Mouse (Mus musculus) gastrocnemius, postnatal 36 days (tissue): ENCODE data around the gene Mllt3. TPM values are rescaled to one million over a fixed set of nuclear protein-coding genes. Genes with fewer than 3 reads are reported as not detected.

Experiments used
- DNase-seq, 2 experiments: peaks; one replicate each; pipeline ENCODE4 v3.0.0; 2022
- intact Hi-C: fragments of 180-260 bp; cut with DNase I; formaldehyde crosslinking; loops from one replicate; pipeline ENCODE4 v1.15.1; 2025
- total RNA-seq, 2 experiments: library from RNA; stranded (reverse); gene quantifications; 2 replicates each; pipeline ENCODE4 v1.2.3; 2021

The Mllt3 gene
- total RNA-seq, 2 experiments from 2014 or later: 92.2 to 94.5 TPM

GRCm38 (mm10) chr4:87955132-87955531 is 78.0 kb downstream of the Mllt3 start:
- DNase-seq: no peak
- intact Hi-C loops: no loop called here

DNA sequence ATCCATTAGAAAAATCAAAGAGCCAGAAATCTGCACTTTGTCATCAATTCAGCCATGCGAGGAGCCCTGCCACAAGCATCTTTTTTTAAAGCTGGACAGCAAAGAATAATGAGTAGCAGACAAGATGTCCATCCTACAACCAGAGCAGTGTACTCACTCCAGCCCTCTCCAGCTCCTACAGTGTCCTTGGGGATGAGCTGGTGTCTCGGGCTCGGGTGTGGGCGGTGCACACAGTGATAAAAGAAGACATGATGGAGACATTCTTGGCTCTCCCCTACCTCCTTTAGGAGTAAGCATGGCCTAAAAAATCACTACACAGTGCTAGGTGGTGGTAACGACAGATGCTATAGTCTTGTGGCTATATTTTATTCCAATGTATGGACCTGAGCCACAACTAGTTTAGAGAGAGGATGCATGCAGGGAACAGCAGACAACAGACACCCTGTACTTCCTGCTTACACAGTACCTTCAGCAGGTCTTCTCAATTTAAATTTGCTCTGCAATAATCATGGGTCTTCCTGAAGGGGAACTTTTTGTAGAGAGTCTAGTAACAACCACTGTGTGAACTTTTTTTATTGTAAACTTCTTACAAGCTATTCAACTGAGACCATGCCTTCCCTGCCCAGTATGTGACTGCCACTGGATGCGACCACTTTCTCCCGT is 78.6 kb downstream of the Mllt3 start:
- intact Hi-C loops: no loop called here
- no peak for DNase-seq

DNA sequence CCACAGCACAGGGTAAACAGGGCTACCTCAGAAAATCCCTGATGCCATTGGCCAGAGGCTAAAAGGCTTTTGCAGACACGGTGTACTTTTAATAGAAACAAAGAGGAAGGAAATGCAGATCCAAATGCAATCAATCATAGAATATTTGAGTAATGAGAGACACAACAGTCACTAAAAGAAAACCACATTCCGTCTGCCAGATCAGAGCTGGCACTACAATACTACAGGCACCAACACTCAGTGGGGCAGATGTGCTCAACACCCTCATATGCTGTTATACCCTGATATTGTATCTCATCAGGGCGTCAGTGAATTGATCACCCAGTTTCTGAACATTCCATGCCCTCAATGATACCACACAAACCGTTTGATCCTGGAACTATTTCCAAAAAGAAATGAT is 79.4 kb downstream of the Mllt3 start:
- DNase-seq: no peak
- intact Hi-C loops: no loop called here

DNA sequence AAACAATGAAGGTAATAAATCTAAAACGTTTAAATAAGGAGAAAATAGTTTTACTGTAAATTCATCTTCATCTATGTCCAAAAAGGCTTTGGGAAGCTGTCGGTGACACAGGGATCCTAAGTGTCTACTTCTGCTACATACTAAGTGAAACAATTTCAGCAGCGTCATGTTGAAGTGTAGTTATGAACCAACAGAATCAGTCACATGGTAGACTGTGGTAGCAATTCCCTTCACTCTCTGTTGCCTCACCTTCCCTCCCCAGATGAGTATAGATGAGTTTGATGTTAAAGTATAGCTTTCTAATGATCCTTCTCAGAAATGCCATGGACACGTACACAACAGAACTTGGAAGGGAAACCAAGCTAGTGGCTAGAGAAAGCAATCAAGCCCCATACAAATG is 79.9 kb downstream of the Mllt3 start:
- intact Hi-C loops: no loop called here

DNA sequence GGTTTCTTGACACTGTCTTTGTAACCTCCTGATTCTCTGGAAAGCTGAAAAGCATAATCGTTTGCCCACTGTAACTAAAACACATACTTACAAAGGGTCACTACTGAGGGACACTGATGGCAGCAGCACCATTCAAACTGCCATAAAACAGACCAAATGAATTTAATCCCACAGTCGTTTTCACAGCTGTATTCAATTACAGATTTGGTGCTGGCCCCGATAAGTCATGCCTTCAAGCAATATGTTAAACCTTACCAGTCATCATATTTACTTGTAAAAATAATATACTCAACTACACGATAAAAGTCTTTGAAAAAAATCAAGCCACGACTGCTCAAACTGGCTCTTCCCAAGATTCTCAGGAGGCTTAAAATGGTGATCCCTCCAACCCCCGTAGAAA is 83.7 kb downstream of the Mllt3 start:
- DNase-seq: no peak
- intact Hi-C loops: no loop called here

More for the DNA sequence above, 79.9 kb downstream of the Mllt3 start:
- no peak for DNase-seq

DNA sequence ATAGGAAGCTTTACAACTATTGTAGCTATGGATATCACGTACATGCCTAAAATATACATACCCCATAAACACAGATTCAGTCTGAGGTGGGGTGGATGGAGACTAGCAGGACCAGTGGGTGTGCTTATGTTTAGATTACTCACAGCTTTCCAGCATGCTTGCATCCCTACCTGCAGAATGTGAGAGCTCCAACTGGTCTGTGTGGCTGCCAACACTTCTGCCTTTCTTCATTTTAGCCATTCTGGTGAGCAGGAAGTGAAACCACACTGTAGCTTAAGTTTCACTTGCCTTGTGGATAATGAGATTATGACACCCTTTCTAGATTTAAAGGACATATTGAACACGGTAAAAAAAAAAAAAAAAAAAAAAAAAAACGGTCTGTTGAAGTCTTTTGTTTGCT is 88.8 kb downstream of the Mllt3 start:
- intact Hi-C loops: no loop called here

GRCm38 (mm10) chr4:87942921-87943403 is 90.2 kb downstream of the Mllt3 start:
- intact Hi-C loops: no loop called here
- DNase-seq: no peak

More for the DNA sequence above, 88.8 kb downstream of the Mllt3 start:
- no peak for DNase-seq

GRCm38 (mm10) chr4:87939474-87940154 is 93.5 kb downstream of the Mllt3 start:
- DNase-seq: no peak

DNA sequence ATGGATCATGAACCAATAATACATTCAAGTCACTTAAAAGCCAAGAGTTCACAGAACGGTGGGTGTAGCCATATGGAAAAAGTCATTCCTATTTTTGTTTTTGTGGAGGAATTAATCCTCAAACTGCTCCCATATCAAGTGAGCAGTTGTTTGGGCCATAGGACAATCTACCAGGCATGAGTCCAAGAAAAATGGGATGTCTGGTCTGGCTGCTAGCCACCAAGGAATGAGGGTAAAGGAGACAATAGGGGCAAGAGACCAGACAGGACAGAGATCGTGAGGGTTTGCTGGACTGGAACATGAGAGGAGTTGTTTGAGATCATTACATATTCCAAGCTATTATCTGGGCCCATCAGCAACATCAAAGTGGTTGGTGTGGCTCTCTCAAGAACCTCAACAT is 96.8 kb downstream of the Mllt3 start:
- DNase-seq: no peak
- intact Hi-C loops: no loop called here

More at GRCm38 (mm10) chr4:87939474-87940154, 93.5 kb downstream of the Mllt3 start:
- intact Hi-C loops: no loop called here

DNA sequence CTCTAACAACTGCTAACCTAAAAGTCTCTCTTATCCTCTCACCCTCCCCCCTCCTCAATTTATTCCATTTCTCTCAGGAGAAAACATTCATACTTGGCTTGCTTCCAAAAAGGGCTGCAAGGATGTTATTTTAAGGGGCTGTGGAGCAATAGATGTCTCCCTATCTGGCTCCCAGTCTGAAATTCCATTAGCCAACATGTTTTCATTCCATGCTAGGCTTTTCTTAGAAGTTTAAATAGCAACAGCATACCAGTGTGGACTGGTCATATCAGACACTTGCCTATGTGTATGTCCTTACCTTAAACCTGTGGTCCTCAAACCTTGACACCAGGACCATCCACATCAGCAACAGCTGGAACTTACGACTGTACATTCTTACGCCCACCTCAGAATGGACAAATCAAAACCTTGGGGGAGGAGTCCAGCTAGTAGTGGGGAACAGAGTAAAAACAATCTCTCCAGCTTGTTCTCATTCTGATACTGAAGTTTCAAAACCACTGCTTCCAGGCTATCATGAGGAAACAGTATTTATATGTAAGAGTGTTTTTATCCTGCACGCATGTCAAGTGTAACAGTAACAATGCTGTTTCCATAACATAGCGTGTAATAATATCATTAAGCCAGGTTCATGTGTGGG is 99.3 kb downstream of the Mllt3 start:
- no peak for DNase-seq
- intact Hi-C loops: no loop called here

GRCm38 (mm10) chr4:87930356-87931245 is 102.6 kb downstream of the Mllt3 start:
- DNase-seq: no peak
- intact Hi-C loops: no loop called here

GRCm38 (mm10) chr4:87928603-87929199 is 104.5 kb downstream of the Mllt3 start:
- intact Hi-C loops: no loop called here
- no peak for DNase-seq

DNA sequence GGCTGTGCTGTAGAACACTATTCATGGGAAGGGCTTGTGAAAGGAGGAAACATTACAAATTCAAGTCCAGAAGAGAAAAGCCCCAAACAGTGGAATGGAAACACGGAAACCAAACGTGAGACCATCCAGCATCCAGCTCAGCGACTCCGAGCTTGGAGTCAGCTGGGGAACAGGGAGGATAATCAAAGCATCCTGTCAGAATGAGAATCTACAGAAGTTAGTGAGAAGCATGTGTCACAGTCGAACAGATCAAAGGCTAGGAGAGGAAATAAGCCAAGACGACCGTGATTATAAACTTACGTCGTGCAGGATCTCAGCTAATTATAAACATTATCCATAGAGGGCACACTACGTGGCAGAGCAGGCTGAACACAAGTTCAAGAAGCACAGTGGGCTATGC is 105.8 kb downstream of the Mllt3 start:
- intact Hi-C loops: no loop called here
- DNase-seq: no peak

- DNase-seq: no peak
- intact Hi-C loops: no loop called here
Observed at GRCm38 (mm10) chr4:87920664-87921063, 112.5 kb downstream of the Mllt3 start.

GRCm38 (mm10) chr4:87911172-87911994 is 121.8 kb downstream of the Mllt3 start:
- DNase-seq: no peak
- intact Hi-C loops: no loop called here

DNA sequence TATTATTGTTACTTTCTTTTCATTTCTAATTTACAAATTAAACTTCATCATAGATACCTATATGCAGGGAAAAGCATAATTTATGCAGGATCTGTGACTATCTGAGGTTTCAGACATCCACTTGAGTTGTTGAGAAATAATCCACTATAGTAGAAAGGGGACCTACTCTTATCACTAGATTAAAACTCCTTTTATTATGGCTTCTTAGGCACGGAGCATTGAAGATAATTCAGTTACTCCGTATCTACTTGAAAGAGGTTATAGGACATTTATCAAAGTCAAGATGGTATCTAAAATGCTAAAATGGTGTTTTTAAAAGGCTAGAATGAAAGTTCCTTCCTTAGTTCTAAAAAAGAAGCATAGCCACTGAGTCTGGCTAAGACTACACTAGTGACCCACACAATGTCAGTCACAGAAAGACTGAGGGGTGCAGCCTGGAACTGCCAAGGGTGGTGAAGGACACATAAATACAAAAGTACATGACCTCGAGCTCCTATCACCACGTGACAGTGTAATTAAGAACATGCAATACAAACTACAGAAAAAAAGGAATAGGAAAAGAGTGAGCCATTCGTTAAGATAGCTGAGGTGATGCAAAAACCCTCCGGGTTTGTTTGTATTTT is 127.9 kb downstream of the Mllt3 start:
- intact Hi-C loops: loop anchor here (10.0 kb wide), 1 partner anchor 120 kb away; no protein-coding TSS in a partner anchor
- DNase-seq: no peak

DNA sequence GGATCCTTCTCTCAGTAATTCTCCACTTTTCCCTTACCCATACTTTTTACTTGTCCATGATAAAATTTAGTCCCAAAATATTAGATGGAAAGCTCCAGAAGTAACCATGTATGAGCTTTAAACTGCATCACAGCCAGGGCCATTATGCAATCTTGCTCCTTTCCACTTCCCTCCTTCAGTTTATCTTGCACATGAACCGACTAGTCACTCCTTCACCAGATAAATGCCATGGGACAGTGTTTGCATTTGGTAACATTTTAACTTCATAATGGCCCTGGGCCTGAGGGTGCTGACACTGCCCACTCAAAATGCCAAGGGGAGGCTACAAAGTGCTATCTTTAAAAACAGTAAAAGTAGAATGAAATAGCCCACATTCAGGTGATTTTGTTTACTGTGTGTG is 128.4 kb downstream of the Mllt3 start:
- no peak for DNase-seq
- intact Hi-C loops: loop anchor here (10.0 kb wide), 1 partner anchor 120 kb away; no protein-coding TSS in a partner anchor

DNA sequence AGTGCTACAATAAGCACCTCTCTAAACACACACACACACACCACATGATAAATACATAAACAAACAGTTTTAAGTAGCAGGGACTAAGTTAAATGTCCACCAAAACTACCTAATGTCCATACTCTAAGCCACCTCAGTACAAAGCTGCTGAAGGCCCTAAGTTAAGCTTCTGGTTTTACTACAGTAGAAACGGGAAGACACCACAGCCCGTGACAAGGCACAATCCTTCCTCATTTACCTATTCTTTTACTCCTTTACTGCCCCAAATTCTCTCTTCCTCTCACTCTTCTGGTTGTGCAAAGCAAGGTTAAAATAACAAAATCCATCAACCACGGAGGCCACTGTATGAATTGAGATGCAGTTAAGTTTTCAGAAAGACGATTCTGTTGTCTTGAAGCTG is 130.6 kb downstream of the Mllt3 start:
- intact Hi-C loops: loop anchor here (10.0 kb wide), 1 partner anchor 118 kb away; no protein-coding TSS in a partner anchor
- no peak for DNase-seq

- no peak for DNase-seq
- intact Hi-C loops: loop anchor here (10.0 kb wide), 1 partner anchor 116 kb away; no protein-coding TSS in a partner anchor
Observed at GRCm38 (mm10) chr4:87901166-87901565, 132.0 kb downstream of the Mllt3 start.
